Mouse (Mus musculus) G1E (cell line): ENCODE results near the gene Tada2a.

Source experiments
- CTCF ChIP-seq: IDR thresholded peaks from 2 replicates; pipeline ENCODE4 v1.5.1; 2012; ENCODE audit warnings: low read depth, low read length, inconsistent platforms, mixed read lengths
- GATA1 ChIP-seq: IDR thresholded peaks from 2 replicates; pipeline ENCODE4 v1.6.1; 2012; ENCODE audit warnings: borderline replicate concordance, low read length, inconsistent platforms, mixed read lengths
- GATA2 ChIP-seq: IDR thresholded peaks from 2 replicates; pipeline ENCODE4 v1.6.1; 2012; ENCODE audit warnings: low read depth, low read length, inconsistent platforms, borderline replicate concordance
- POLR2AphosphoS5 ChIP-seq: IDR thresholded peaks from 2 replicates; pipeline ENCODE4 v1.6.1; 2012; ENCODE audit warnings: low read depth, low read length, inconsistent platforms; ENCODE audit not compliant: insufficient replicate concordance
- TAL1 ChIP-seq: conservative IDR thresholded peaks from 2 replicates; pipeline ENCODE4 v1.6.1; 2012; ENCODE audit warnings: low read depth, low read length, inconsistent platforms, mixed read lengths

GRCm38 (mm10) chr11:84090572-84090971, 38.8 kb downstream of the Tada2a start:
- no peak for TF ChIP-seq CTCF
- TF ChIP-seq POLR2AphosphoS5, result no peak
- TF ChIP-seq TAL1, result no peak
- no peak for TF ChIP-seq GATA1
- no peak for TF ChIP-seq GATA2
